Mouse (Mus musculus): ENCODE measurements around the gene Prg4. TPM values are rescaled to one million over a fixed set of nuclear protein-coding genes. Genes with fewer than 3 reads are reported as not detected.

The Prg4 gene
- polyA plus RNA-seq, 1 experiment from 2014 or later, result 0.87 TPM

Other genes with a start within 250 kb of the Prg4 start
- 0.17 TPM in 1 of 2 replicates, not detected in the other for gene Pdc, start 146.7 kb downstream of the Prg4 start, polyA plus RNA-seq (2014; fragmentation: Nextera tagmentation; extraction: Ambion mirVana)
- gene Tpr, start 73.3 kb downstream of the Prg4 start, polyA plus RNA-seq (2014; fragmentation: Nextera tagmentation; extraction: Ambion mirVana), result 135 and 145 TPM in 2 replicates
- 35.5 and 46.2 TPM in 2 replicates for gene Odr4, start 73.1 kb downstream of the Prg4 start, polyA plus RNA-seq (2014; fragmentation: Nextera tagmentation; extraction: Ambion mirVana)